Mouse (Mus musculus): Measurements from ENCODE around the gene Sema4b. TPM values are rescaled to one million over a fixed set of nuclear protein-coding genes. Genes with fewer than 3 reads are reported as not detected.

The Sema4b gene
- total and polyA plus RNA-seq, 3 experiments, result 1.5 to 9.4 (median 6.7) TPM

- Histone ChIP-seq H3K4me3 (replicated peaks in 1 of 3; ENCODE audit: low read depth in 2 of 3, low read length in 2 of 3, poor library complexity in 1 of 3) (peak overlapping the region; percentile 10 to 91 (median 85)), H3K9me3 (replicated peaks; ENCODE audit: low read length) (no peaks in the 10 kb centered on the region), H3K4me1 (ENCODE audit: control insufficient read depth in 1 of 2, insufficient read depth in 2 of 2) (peaks cover 37 to 79% of the 10 kb centered on the region in 2 experiments), H3K9ac (ENCODE audit: insufficient read depth, low read depth) (peak overlapping the region; percentile 69), H3K36me3 (replicated peaks in 1 of 2; ENCODE audit: control insufficient read depth in 1 of 2, insufficient read depth in 1 of 2, low read length in 1 of 2) (peaks cover 4 to 7% of the 10 kb centered on the region in 2 experiments), H3K27me3 (replicated peaks) (peaks cover 3% of the 10 kb centered on the region), H3K27ac (ENCODE audit: insufficient read depth, low read depth) (peak overlapping the region; percentile 16; the same call in 1 of the 2 replicates), H3K4me2 (ENCODE audit: insufficient read depth, low read depth, poor library complexity, severe bottlenecking) (peak overlapping the region; percentile 90), H3K79me2 (replicated peaks; ENCODE audit: control insufficient read depth, extremely low read depth, insufficient read depth, poor library complexity, severe bottlenecking) (peaks cover 45% of the 10 kb centered on the region)
- no peak for DNase-seq (ENCODE audit: extremely low read depth)
- TF ChIP-seq CHD1 (IDR thresholded peaks at IDR 0.05; ENCODE audit: low read depth, low read length) (peak; percentile 20; the same call in 1 of the 2 replicates), UBTF (IDR thresholded peaks at IDR 0.05; ENCODE audit: low read depth, low read length) (0 out of 2 replicates have a peak, but pooled peaks have one; percentile 26), MAFK (IDR thresholded peaks at IDR 0.05; ENCODE audit: insufficient replicate concordance, low read length) (no peak)
- dilution Hi-C loops (cut with MboI; ENCODE audit: extremely low pct_ligation_motif_present, extremely low pct_unique_long_range_greater_than_20kb, low sequenced_read_pairs) (no loop called here), in situ Hi-C loops (cut with MboI; ENCODE audit: low pct_ligation_motif_present, low pct_unique_long_range_greater_than_20kb, low sequenced_read_pairs) (loop anchor here (5.0 kb wide), 1 partner anchor 38 kb away; no protein-coding TSS in a partner anchor)
These were observed 13.4 kb downstream of the Sema4b start for GRCm38 (mm10) chr7:80199851-80200587.

- dilution Hi-C loops (cut with MboI; ENCODE audit: extremely low pct_ligation_motif_present, extremely low pct_unique_long_range_greater_than_20kb, low sequenced_read_pairs), result no loop called here
- DNase-seq (ENCODE audit: extremely low read depth), result no peak
- Histone ChIP-seq H3K27ac (ENCODE audit: insufficient read depth, low read depth) (no peak overlapping the region), H3K4me2 (ENCODE audit: insufficient read depth, low read depth, poor library complexity, severe bottlenecking) (peak overlapping the region; percentile 90), H3K9me3 (replicated peaks; ENCODE audit: low read length) (no peaks in the 10 kb centered on the region), H3K36me3 (replicated peaks in 1 of 2; ENCODE audit: control insufficient read depth in 1 of 2, insufficient read depth in 1 of 2, low read length in 1 of 2) (peaks cover 4 to 7% of the 10 kb centered on the region in 2 experiments), H3K9ac (ENCODE audit: insufficient read depth, low read depth) (peak overlapping the region; percentile 69), H3K4me3 (replicated peaks in 1 of 3; ENCODE audit: low read depth in 2 of 3, low read length in 2 of 3, poor library complexity in 1 of 3) (peak overlapping the region in 1 of 3 experiments; percentile 91), H3K79me2 (replicated peaks; ENCODE audit: control insufficient read depth, extremely low read depth, insufficient read depth, poor library complexity, severe bottlenecking) (peaks cover 50% of the 10 kb centered on the region), H3K27me3 (replicated peaks) (no peaks in the 10 kb centered on the region), H3K4me1 (ENCODE audit: control insufficient read depth in 1 of 2, insufficient read depth in 2 of 2) (peaks cover 41 to 79% of the 10 kb centered on the region in 2 experiments)
- in situ Hi-C loops (cut with MboI; ENCODE audit: low pct_ligation_motif_present, low pct_unique_long_range_greater_than_20kb, low sequenced_read_pairs), result no loop called here
- no peak for TF ChIP-seq USF2 (conservative IDR thresholded peaks at IDR 0.05; ENCODE audit: low read depth, low read length)
- peak in 1 of 2 experiments; percentile 30; a peak in 1 of 4 replicates for TF ChIP-seq CTCF (conservative IDR thresholded peaks at IDR 0.05 in 1 of 2, IDR thresholded peaks at IDR 0.05 in 1 of 2; ENCODE audit: low read depth in 2 of 2, low read length in 2 of 2)
- TF ChIP-seq ZMIZ1 (IDR thresholded peaks at IDR 0.05; ENCODE audit: low read depth, low read length), result no peak
- no peak for TF ChIP-seq ZKSCAN1 (IDR thresholded peaks at IDR 0.05; ENCODE audit: borderline replicate concordance, low read depth, low read length)
- peak; percentile 49; the same call in 1 of the 2 replicates for TF ChIP-seq CHD2 (IDR thresholded peaks at IDR 0.05; ENCODE audit: low read length)
- TF ChIP-seq MYC (IDR thresholded peaks at IDR 0.05; ENCODE audit: low read depth, low read length), result no peak
- TF ChIP-seq JUND (conservative IDR thresholded peaks at IDR 0.05; ENCODE audit: low read depth, low read length), result no peak
- no peak for TF ChIP-seq BHLHE40 (IDR thresholded peaks at IDR 0.05; ENCODE audit: low read depth, low read length)
- TF ChIP-seq KAT2A (IDR thresholded peaks at IDR 0.05; ENCODE audit: insufficient replicate concordance, low read length), result 0 out of 2 replicates have a peak, but pooled peaks have one; percentile 18
- no peak for TF ChIP-seq MXI1 (IDR thresholded peaks at IDR 0.05; ENCODE audit: low read depth, low read length)
- 0 out of 2 replicates have a peak, but pooled peaks have one; percentile 17 for TF ChIP-seq SIN3A (IDR thresholded peaks at IDR 0.05; ENCODE audit: low read length)
- TF ChIP-seq E2F4 (IDR thresholded peaks at IDR 0.05; ENCODE audit: insufficient replicate concordance, low read depth, low read length), result no peak
- 0 out of 2 replicates have a peak, but pooled peaks have one; percentile 33 for TF ChIP-seq CHD1 (IDR thresholded peaks at IDR 0.05; ENCODE audit: low read depth, low read length)
- TF ChIP-seq PAX5 (IDR thresholded peaks at IDR 0.05; ENCODE audit: low read length), result no peak
- TF ChIP-seq USF1 (IDR thresholded peaks at IDR 0.05; ENCODE audit: low read depth, low read length), result no peak
- TF ChIP-seq TBP (conservative IDR thresholded peaks at IDR 0.05; ENCODE audit: low read depth, low read length), result no peak
- TF ChIP-seq RAD21 (IDR thresholded peaks at IDR 0.05; ENCODE audit: low read depth, low read length), result peak; percentile 11; the same call in 1 of the 2 replicates
- TF ChIP-seq ELF1 (IDR thresholded peaks at IDR 0.05; ENCODE audit: low read depth, low read length), result no peak
- no peak for TF ChIP-seq RCOR1 (conservative IDR thresholded peaks at IDR 0.05; ENCODE audit: low read depth, low read length)
These were observed 13.9 kb downstream of the Sema4b start for GRCm38 (mm10) chr7:80200588-80200945.
